Mouse (Mus musculus) ES-Bruce4 (cell line): Measurements from ENCODE around the gene Spg20. TPM values are rescaled to one million over a fixed set of nuclear protein-coding genes. Genes with fewer than 3 reads are reported as not detected.
A peak's percentile ranks its signal among the peaks of the same experiment; 100 is the strongest.

Experiments
- H3K27ac ChIP-seq: 2 replicates; pipeline ENCODE4 v1.5.1; 2012; ENCODE audit warnings: low read length, inconsistent platforms; ENCODE audit not compliant: insufficient read depth
- H3K27me3 ChIP-seq: 2 replicates; pipeline ENCODE4 v1.6.1; 2012; ENCODE audit warnings: mild to moderate bottlenecking, low read length, inconsistent platforms; ENCODE audit not compliant: control insufficient read depth, poor library complexity, insufficient read depth, severe bottlenecking
- H3K36me3 ChIP-seq: 2 replicates; pipeline ENCODE4 v1.6.1; 2012; ENCODE audit warnings: inconsistent platforms, mild to moderate bottlenecking, low read length, moderate library complexity; ENCODE audit not compliant: control insufficient read depth, poor library complexity, insufficient read depth, severe bottlenecking
- H3K4me1 ChIP-seq: one replicate; pipeline ENCODE4 v1.8.1; 2011; ENCODE audit warnings: low read length; ENCODE audit not compliant: control insufficient read depth, insufficient read depth
- H3K4me3 ChIP-seq: 2 replicates; pipeline ENCODE4 v1.5.1; 2011; ENCODE audit warnings: low read depth, mild to moderate bottlenecking, low read length
- H3K9ac ChIP-seq: 2 replicates; pipeline ENCODE4 v1.6.1; 2012; ENCODE audit warnings: low read depth, mild to moderate bottlenecking, inconsistent platforms; ENCODE audit not compliant: poor library complexity, severe bottlenecking
- H3K9me3 ChIP-seq: replicated peaks from 2 replicates; pipeline ENCODE4 v1.6.1; 2012; ENCODE audit warnings: mild to moderate bottlenecking, low read length, inconsistent platforms; ENCODE audit not compliant: control insufficient read depth, poor library complexity, insufficient read depth, severe bottlenecking
- CTCF ChIP-seq: IDR thresholded peaks from one replicate; pipeline ENCODE4 v1.8.1; 2011; ENCODE audit warnings: low read depth, low read length
- EP300 ChIP-seq: IDR thresholded peaks from 2 replicates; pipeline ENCODE4 v1.6.1; 2011; ENCODE audit warnings: low read depth, low read length; ENCODE audit not compliant: insufficient read depth
- POLR2A ChIP-seq: IDR thresholded peaks from one replicate; pipeline ENCODE4 v1.8.1; 2011; ENCODE audit warnings: low read length; ENCODE audit not compliant: insufficient read depth
- polyA plus RNA-seq: library from polyadenylated mRNA; stranded (reverse); fragments of >200 nt; gene quantifications from 2 replicates; pipeline ENCODE4 v1.2.4, GENCODE M21; 2011; ENCODE audit warnings: low read depth; ENCODE audit not compliant: missing spikeins, insufficient read depth, insufficient read length

The Spg20 gene
- 44.6 and 51.2 TPM in 2 replicates for polyA plus RNA-seq

- TF ChIP-seq CTCF (peak; percentile 72), EP300 (0 out of 2 replicates have a peak, but pooled peaks have one; percentile 2), POLR2A (peak; percentile 80)
- Histone ChIP-seq H3K4me1 (no peaks in the 10 kb centered on the region), H3K4me3 (peak within 1 kb of the TSS; percentile 94), H3K27me3 (no peaks in the 10 kb centered on the region), H3K36me3 (no peaks in the 10 kb centered on the region), H3K27ac (no peak within 1 kb of the TSS), H3K9ac (peak within 1 kb of the TSS; percentile 86), H3K9me3 (peaks cover 4% of the 10 kb centered on the region; the same call in 1 of the 2 replicates)
Measured at GRCm38 (mm10) chr3:55111935-55112709, at the start of gene Spg20. Gene Spg20 (plus strand): TSS chr3:55112108.

DNA sequence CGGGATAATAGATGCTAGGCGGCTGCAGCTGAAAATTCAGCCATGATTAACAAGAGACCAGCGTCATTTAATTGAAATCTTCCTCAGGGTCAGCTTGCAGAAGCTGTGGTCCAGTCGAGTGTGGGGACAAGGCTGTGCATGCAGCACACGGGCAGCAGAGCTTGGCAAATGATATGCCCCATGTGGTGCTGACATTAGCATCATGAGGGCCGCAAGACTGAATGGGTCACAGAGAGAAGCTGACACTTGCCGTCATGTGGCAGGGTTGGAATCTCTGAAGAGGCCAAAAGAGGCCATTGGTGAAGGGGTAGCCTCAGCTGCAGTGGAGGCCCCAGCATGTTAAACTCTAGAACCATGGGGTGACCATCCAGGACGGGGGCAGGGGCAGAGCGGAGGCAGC lies 49.3 kb upstream of the Spg20 start:
- no peak overlapping the region for H3K9ac ChIP-seq
- no peaks in the 10 kb centered on the region for H3K4me1 ChIP-seq
- no peak overlapping the region for H3K4me3 ChIP-seq
- TF ChIP-seq CTCF: no peak
- no peak for TF ChIP-seq POLR2A
- TF ChIP-seq EP300: no peak
- H3K27me3 ChIP-seq: no peaks in the 10 kb centered on the region; the same call in 1 of the 2 replicates
- H3K36me3 ChIP-seq: no peaks in the 10 kb centered on the region
- H3K27ac ChIP-seq: no peak overlapping the region
- no peaks in the 10 kb centered on the region for H3K9me3 ChIP-seq

- Histone ChIP-seq H3K4me3 (no peak overlapping the region), H3K27ac (no peak overlapping the region), H3K9me3 (no peaks in the 10 kb centered on the region), H3K4me1 (no peaks in the 10 kb centered on the region), H3K36me3 (no peaks in the 10 kb centered on the region), H3K9ac (no peak overlapping the region), H3K27me3 (no peaks in the 10 kb centered on the region; the same call in 1 of the 2 replicates)
- TF ChIP-seq POLR2A (no peak), CTCF (peak; percentile 94), EP300 (no peak)
Measured at GRCm38 (mm10) chr3:55064396-55064795, 47.5 kb upstream of the Spg20 start.

- Histone ChIP-seq H3K4me3 (no peak overlapping the region), H3K9me3 (no peaks in the 10 kb centered on the region), H3K27ac (no peak overlapping the region), H3K9ac (no peak overlapping the region), H3K27me3 (no peaks in the 10 kb centered on the region; the same call in 1 of the 2 replicates), H3K4me1 (no peaks in the 10 kb centered on the region), H3K36me3 (no peaks in the 10 kb centered on the region)
- TF ChIP-seq EP300 (no peak), POLR2A (no peak), CTCF (no peak)
Measured at GRCm38 (mm10) chr3:55065738-55066665, 45.9 kb upstream of the Spg20 start.

- no peak overlapping the region for H3K9ac ChIP-seq
- TF ChIP-seq POLR2A: no peak
- no peak for TF ChIP-seq EP300
- TF ChIP-seq CTCF: no peak
Measured at GRCm38 (mm10) chr3:55066666-55067023, 45.3 kb upstream of the Spg20 start.

More at GRCm38 (mm10) chr3:55066666-55067023, 45.3 kb upstream of the Spg20 start:
- Histone ChIP-seq H3K9me3 (no peaks in the 10 kb centered on the region), H3K27ac (no peak overlapping the region), H3K4me3 (no peak overlapping the region), H3K4me1 (no peaks in the 10 kb centered on the region), H3K36me3 (no peaks in the 10 kb centered on the region), H3K27me3 (no peaks in the 10 kb centered on the region; the same call in 1 of the 2 replicates)
